Mouse (Mus musculus): ENCODE measurements around the gene Cpt1b.
"Not testable (repeated sequence)": the region's sequence is repeated elsewhere in the genome, so short reads cannot be mapped to it uniquely, and the experiment has no call there.

Cpt1b gene

DNA sequence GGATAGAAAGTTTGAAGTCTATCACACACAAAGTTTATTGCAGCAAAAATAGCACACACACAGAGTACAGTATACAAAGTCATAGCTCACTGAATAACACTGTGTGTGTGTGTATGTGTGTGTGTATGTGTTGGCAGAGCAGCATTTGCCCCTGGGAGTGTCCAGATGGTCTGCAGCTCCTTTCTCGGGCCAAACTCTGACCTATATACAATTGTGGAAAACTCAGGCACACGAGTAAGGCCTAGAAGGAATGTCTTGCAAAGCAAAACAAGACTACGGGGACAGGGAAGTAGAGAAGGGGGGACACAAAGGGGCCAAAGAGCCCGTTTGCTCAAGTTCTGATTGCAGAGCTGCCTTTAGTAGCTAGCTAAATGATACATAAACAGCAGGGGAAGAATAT, 7.3 kb upstream of the Cpt1b start:
- no peak for DNase-seq (ENCODE audit: inconsistent ontology term)

DNA sequence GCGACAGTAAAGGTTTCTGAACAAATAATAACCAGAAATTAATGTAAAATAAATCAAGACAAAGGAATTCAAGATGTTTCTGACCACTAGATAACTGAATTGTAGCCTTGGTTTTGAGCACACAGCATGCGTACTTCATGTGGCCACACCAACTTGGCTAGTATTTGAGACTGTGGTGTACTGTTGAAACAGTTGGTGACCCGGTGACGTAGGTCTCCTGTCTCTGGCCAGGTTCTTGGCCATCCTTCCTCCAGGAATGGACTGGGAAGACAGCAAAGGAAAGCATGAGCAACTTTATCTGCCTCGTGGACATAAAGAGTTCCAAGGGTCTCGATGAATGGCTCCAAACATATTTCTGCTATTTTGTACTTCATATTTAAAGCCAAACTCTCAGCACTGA, 6.1 kb upstream of the Cpt1b start:
- DNase-seq (ENCODE audit: inconsistent ontology term), result no peak

DNA sequence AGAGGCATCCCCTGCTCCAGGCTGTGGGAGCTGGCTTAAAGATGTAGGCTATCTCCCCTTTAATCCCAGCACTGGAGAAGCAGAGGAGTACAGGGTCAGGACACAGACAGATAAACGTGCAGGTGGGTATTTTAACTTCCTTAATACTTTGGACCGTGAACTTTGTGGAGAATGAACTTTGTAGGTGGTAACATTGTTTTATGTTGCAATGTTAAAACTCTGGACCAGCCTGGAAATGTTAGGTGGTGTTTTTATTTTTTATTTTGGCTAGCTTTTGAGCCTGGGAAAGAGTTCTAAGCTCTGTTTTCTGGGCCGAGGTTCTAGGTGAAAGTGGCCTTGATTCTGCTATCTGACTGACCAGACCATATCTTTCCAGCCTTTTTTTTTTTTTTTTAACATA, 5.6 kb upstream of the Cpt1b start:
- no peak for DNase-seq (ENCODE audit: inconsistent ontology term)

DNA sequence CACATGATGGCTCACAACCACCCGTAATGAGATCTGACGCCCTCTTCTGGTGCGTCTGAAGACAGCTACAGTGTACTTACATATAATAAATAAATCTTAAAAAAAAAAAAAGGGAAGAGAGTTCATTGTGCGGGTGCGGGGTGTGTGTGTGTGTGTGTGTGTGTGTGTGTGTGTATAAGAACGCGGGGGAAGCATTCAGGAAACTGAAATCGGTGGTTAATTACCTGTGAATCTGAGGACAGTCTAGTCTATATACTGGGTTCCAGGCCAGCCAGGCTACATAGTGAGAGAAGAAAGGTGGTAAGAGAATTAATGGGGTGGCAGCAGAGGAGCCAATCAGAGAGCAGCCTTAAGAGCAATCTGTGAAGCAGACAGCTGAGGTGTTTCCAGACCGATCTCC, 5.1 kb upstream of the Cpt1b start:
- not testable (repeated sequence) for DNase-seq (ENCODE audit: inconsistent ontology term)

DNA sequence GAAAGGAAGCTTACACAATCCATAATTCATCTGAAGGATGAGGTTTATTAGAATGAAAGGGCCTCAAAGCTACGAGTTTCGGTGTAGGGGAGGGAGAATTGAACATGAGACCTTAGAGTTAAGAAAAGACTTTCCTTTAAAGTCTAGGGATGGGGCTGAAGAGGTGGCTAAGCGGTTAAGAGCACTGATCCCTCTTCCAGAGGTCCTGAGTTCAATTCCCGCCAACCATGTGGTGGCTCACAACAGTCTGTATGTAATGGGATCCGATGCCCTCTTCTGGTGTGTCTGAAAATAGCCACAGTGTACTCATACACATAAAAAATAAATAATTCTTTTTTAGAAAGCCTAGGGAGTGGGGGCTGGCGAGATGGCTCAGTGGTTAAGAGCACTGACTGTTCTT, 4.7 kb upstream of the Cpt1b start:
- DNase-seq (ENCODE audit: inconsistent ontology term), result no peak

DNA sequence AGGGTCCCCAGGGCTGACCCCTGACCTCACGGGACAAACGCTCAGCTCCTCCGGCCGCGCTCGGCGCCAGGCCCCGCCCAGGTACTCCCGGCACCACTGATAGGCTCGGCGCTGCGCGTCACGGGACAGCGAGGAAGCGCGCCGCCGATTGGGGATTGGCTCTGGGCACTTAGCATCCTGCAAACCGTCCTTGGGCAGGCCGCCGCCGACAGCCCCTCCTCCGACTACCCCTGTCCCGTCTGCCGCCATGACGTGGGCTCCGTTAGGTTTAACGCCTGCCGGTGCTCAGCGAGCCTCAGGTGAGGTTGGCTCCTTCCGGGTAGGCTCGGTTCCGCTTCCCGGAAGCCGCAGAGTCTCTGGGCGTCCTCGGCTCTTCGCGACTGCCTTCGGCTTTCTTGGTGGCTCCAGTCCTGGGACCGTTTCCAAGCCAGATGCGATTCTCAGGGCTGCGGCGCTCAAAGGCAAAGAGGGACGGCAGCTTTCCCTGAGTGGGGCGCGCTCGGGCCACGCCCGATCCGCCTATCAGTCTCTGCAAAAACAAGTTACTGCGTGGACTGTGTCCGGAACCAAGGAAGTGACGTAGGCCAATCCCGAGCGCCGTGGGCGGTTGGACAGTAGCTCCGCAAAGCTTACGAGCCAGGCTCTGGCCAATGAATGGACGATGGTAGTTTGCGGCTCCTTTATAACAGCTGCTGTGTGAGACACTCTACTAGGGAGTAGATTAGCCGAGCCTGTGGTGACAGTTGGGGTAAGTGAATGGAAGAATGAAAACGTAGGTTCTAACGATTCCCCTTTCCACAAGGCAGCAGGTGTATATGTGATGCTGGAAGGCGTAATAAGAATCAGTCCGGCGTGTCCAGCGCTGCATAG, 3.9 kb upstream of the Cpt1b start, which contains the start of the genes C730034F03Rik, Gm44502 and Chkb:
TSS of gene C730034F03Rik (plus strand) at position 238 of the 870 bp plus-strand sequence.
TSS of gene Gm44502 (minus strand) at position 345 of the 870 bp plus-strand sequence.
TSS of gene Chkb (minus strand) at position 557 of the 870 bp plus-strand sequence.
- peak; percentile 96 for DNase-seq (ENCODE audit: inconsistent ontology term)

DNA sequence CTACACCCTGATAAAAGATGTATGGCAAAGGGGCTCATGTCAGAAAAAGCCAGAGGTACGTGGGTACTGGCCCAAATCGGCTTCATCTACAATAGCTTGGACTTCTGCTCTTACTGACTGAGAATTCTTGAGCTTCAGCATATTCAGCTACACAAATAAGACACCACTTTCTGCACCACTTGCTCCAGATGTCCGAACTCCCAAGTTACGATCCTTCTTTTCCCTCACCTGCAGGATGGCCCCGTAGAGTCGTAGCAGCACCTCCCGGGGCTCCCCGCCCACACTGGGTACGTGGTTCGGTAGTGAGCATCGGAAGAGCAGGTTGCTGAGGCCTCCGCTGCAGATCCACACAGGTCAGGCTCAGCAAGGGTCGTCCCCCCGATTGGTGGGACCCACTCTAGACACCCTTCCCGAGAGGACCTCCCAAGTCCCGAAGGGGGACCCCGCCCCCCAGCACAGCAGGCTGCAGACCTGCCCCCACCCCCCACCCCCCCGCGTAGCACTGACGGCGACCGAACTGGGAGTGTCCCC, 3.2 kb upstream of the Cpt1b start:
- DNase-seq (ENCODE audit: inconsistent ontology term), result no peak

DNA sequence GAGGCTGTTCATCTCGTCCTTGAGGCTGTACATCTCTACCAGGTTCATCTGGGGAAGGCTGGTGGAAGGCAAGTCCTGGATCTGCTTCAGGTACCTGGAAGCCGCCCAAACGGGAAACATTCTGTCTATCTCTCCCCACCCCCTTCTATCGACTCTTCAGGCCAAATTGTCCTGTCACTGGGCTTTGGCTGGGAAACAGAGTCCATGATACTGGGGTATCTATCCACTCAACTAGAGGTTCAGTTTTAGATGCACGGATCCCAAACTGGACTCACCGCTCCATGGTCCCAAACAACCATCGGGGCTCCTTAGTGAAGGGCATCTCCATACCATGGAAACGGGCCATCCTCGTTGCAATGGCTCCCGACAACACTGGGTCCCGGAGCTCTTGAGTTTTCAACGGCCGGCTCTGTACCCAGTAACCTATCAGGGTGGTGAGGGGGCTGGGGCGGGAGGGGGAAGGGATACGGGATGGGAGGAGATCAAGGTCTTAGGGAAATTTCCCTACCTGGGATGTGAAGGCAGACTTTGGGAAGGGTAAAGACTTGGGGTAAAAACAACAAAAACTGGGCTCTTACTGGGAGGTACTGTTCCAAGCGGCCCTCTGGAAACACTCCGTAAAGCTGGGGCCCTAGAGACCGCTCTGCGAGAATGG, 2.6 kb upstream of the Cpt1b start:
- DNase-seq (ENCODE audit: inconsistent ontology term), result no peak

DNA sequence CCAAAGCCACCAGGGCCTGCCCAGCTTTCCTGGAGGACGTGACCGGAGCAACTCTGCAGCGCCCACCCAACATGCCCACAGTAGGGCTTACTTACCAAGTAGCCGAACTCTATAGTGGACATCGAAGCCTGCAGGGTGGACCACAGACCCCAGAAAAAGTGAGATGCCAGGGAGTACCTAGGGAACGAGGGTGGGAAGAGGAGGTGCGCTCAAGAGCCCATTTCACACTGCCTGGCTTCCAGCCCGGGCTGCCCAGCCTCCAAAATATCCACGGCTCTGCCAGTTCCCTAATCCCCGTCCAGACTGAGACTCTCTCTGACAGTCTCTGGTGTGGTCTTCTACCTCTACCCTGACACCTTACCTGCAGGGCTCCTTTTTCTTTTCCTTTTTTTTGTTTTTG, 1.1 kb upstream of the Cpt1b start:
- no peak for DNase-seq (ENCODE audit: inconsistent ontology term)

DNA sequence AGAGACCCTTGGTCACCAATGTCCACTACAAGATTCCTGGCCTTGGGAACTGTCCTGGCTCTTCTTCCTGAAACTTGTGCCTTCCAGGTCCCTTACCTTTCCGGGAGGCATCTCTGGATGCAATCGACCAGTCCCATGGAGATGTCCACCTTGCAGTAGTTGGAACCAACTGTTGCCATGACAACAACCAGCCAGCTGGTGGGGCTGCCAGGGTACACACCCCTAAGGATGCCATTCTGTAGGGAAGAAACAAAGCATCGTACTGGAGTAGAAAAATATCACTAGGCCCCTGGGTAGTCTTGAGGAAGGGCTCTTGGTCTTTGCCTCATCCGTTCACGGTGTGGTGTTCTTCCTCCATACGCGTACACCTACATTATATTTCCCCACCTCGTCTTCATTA, 1.0 kb downstream of the Cpt1b start:
- no peak for DNase-seq (ENCODE audit: inconsistent ontology term)

DNA sequence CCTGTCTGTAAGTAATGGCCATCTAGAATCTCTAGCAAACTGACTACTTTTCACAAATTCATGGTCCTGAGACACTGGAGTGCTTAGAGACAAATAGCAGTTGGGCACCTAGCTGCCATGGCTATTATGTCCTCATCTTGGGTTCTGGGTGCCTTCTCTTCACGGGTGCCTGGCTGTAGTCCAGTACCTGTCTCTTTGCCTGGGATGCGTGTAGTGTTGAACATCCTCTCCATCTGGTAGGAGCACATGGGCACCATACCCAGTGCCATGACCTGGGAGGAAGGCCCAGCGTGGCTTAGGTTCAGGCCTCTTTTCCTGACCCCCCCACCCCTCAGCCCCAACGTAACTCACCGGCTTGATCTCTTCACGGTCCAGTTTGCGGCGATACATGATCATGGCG, 3.7 kb downstream of the Cpt1b start:
- DNase-seq (ENCODE audit: inconsistent ontology term), result no peak

DNA sequence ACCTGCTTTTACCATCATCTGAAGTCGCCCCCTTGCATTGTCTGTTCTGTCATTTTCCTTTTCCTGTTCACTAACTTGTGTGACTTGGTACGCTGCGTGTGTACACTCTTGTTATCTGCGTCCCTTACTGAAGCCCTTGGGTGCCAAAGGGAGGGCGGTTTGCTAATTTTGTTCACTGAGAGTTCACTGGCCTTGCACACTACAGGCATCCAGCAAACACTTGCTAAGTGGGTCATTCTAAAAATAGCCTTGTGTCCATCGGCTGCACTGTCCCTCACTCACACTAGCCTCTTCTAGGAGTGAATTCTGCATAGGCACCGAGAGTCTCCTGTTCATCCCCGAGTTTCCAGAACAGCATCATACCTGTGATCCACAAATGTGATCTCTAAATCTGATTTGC, 10.4 kb downstream of the Cpt1b start:
- DNase-seq (ENCODE audit: inconsistent ontology term), result peak; percentile 7

DNA sequence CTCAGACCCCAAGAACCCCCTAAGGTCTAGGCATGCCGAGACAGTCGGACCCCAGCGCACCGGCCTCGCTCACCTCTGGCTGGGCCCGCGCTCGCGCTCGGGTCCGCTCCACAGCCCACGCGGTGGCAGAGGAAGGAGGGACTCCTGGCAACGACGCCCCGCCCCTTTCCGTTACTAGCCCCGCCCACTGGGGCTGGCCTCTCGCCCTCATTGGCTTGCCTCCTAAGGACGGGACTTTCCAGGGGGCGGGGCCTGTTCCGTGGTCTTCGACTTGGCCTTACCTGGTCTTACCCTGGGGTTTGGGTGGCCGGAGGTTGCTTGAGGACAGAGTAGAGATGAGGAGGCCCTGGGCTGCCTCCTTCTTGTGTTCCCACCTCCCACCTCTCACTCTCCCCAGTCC, 15.5 kb downstream of the Cpt1b start, which contains the start of gene Syce3:
TSS of gene Syce3 (minus strand) at position 386 of the 400 bp plus-strand sequence.
- DNase-seq (ENCODE audit: inconsistent ontology term), result no peak

DNA sequence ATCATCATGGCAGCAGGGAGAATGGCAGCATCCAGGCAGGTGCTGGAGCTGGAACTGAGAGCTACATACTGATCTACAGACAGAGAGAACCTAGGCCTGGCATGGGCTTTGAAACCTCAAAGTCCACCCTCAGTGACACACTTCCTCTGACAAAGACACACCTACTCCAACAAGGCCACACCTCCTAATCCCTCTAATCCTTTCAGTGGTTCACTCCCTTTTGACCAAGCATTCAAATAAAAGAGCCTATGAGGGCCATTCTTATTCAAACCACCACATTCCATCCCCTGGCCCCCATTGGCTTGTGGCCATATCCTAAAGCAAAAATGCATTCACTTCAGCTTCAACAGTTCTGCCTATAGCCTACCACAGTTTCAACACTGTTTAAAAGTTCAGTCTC, 19.0 kb downstream of the Cpt1b start:
- no peak for DNase-seq (ENCODE audit: inconsistent ontology term)

DNA sequence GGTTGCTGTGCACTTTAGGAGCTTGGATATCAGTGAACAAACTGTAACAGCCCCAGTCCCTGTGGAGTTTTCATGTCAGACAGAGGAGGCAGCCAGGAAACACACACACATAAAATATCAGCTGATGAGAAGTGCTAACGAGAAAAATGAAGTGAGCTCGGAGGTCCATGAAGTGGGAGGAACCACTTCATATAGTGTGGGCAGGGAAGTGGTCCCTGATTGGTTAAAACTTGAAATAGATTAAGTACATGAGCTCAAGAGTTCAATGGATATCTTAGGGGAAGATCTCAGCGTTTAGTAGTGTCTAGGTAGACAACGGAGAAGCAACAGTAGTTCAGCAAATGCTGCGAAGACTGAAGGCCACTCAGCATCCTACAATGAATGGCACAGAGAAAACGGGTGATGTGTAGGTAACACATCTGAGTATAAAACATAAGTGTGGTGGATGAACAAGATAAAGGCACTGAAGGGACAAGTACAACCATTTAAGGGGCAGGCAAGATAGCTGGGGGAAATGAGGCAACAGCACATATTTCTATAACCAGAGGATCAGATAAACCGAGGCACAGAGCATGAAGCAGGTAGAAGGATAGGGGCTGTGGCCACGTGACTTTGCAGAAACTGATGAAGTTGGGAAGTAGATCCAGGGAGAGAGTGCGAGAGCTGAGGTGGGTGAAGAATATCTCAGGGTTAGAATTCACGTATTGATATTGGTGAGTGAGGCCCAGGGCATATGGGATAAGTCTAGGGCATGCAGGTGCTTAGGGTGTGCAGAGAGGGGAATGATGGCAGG, 20.6 kb downstream of the Cpt1b start:
- DNase-seq (ENCODE audit: inconsistent ontology term), result no peak

DNA sequence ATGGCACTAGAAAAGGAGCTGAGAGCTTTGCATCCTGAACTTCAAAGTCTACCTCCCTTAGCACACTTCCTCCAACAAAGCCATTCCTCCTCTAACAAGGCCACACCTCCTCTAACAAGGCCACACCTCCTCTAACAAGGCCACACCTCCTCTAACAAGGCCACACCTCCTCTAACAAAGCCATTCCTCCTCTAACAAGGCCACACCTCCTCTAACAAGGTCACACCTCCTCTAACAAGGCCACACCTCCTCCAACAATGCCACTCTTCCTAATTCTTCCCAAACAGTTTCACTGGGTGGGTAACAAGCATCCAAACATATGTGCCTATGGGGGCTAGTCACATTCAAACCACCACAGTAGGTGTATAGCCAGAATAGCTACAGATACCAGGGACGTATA, 23.2 kb downstream of the Cpt1b start:
- DNase-seq (ENCODE audit: inconsistent ontology term), result no peak

DNA sequence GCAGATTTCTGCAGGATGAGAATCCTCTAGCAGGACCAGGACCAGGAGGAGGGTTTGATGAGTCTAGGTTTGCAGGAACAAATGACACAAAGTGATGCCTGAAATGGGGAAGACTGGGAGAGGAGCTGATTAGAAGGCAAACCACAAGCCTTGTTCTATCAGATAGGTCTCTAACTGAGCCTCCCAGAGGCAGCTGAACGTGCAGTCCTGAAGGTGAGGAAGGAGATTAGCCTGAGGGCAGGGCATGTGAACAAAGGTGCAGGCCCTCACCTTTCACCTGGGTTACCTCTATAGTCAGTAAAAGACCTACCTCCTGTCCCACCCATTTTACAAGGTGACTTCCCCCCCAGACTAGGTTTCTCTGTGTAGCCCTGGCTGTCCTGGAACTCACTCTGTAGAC, 25.9 kb downstream of the Cpt1b start:
- DNase-seq (ENCODE audit: inconsistent ontology term), result no peak

DNA sequence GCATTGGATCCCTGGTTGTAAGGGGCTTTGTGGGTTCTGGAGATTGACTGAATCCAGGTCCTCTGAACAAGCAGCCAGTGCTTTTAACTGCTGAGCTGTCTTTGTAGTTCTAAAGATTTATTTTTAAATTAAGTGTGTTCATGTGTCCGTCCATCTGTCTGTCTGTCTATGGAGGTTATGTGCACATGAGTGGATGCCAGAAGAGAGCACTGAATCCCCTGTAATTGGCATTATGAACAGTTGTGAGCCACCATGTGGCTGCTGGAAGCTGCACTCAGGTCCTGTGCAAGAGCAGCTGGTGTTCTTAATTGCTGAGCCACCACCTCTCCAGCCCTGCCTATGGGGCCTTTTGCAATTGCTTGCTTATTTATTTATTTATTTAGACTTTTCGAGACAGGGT, 27.5 kb downstream of the Cpt1b start:
- no peak for DNase-seq (ENCODE audit: inconsistent ontology term)

DNA sequence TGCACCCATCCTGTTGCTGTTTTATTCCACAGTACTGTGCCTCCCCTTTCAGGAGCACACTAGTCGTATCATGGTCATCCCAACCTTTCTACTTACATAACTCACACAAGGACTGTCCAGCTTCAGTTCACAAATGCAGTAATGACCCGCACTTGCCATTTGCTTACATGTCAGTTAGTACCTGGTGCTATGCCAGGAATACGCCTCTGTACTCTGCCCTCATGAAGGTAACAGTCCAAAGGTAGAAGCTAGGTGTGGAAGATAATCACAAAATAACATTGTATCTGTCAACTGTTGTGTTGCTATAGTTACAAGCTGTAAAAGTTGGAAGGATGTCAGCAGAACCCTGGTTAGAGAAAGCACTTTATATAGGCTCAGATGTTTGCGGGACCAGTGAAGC, 28.8 kb downstream of the Cpt1b start:
- DNase-seq (ENCODE audit: inconsistent ontology term), result no peak

DNA sequence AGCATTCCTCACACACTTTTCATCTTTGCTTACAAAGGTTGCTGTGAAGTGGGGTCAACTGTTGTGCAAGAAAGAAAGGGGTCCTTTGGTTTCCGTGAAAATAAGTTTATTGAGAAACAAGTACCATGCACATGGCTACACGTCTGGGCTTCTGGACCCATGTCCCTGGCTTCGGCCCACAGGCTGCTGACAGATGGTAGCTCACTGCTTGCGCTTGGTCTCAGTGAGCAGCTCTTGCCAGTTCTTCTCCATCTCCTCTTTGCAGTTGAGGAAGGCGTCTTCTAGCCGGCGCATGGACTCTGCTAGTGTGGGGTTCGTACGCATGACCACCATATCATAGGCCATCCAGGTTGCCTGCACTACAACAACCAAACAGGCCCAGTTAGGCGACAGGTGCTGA, 35.6 kb downstream of the Cpt1b start:
- no peak for DNase-seq (ENCODE audit: inconsistent ontology term)

DNA sequence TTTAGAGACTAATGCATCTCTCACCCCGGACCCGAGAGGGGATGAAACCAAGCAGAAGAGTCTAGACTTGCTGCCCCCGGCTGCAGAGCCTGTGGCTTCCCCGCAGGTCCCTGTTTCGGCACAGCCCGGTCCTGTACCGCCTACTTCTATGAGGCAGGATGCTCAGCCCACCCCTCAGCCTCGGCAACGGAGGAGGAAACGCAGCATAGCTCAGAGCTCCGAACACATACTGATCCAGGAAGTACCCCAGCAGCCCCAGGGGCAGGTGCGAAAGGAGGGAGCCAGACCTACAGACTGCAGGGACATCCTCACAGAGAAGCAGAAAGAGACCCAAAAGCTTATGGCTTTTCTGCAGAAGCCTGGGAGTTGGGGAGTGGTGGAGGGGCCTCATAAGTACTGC, 38.5 kb downstream of the Cpt1b start:
- DNase-seq (ENCODE audit: inconsistent ontology term), result no peak

DNA sequence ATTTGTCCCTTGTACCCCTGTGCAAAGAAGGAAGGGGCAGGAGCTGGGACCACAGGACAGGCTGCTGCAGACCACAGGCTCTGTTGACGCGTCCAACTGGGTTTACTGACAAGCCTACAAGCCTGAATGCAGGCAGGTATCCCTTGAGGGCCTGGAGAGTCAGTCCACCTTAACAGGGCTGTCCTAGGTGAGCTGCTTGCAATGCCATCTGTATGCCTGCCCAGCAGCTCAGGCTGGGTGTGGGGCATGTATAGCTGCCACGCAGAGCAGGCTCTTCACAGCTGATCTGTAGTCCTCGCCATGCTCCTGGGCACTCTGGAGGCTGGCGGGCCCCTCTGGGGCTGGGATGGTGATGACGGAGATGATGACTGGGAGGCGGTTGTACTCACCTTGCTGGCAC, 41.0 kb downstream of the Cpt1b start, which contains the start of gene Klhdc7b:
TSS of gene Klhdc7b (plus strand) at position 301 of the 400 bp plus-strand sequence.
- no peak for DNase-seq (ENCODE audit: inconsistent ontology term)

Measured in Muller cell, postnatal 12 days (primary cell).